Mouse (Mus musculus) central nervous system, embryonic 18 days (tissue): Measurements from ENCODE around the gene Shroom1. TPM values are rescaled to one million over a fixed set of nuclear protein-coding genes. Genes with fewer than 3 reads are reported as not detected.

Source experiments
- polyA plus RNA-seq: library from polyadenylated mRNA; depleted of rRNA; stranded (reverse); fragments of >200 nt; gene quantifications from 2 replicates; pipeline ENCODE4 v1.2.3, GENCODE M21; 2012; rRNA removed

Gene Shroom1
- polyA plus RNA-seq, result 3.4 and 3.7 TPM in 2 replicates

DNA sequence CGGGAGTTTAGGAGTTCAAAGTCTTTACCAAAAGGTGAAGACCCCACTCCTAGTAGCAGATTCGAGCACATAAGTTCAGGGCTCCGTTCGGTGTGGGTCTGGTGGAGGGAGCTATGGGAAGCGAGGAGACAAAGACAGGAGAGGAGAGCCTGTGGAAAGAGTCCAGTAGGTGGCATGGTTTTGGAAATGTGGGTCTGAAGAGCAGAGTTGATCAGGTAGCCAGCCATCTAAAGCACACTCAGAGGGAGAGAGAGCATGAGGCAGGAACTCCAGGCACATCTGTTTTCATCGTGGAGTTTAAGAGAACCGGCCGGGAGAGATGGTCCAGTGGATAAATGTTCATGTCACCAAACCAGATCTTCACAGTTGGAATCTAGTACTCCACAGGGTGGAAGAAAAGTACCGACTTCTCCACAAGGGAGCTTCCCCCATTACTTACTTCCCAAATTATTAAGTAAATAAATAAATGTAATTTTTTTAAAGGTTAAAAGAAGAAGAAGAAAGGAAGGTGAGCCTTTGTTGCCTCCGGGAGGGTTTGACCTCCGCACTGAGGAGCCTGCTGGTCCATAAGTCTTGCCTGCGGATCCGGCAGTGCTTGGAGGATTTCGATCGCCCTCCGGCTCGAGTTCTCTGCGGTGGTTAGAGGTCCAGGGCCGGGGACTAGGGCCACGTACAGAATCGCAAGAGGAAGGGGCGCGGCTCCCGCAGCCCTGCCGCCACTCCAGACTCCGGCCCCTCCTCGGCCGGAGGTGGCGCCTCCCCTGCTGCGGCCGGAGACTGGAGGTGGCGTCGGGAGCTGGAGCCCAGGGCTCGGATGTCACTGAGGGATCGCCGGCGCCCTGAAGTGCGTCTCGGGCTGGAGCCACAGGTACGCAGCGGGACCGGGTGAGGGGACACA lies at the start of gene Shroom1, which contains the start of gene Gm10447:
Shroom1 (plus strand) TSS at position 732 of the 898 bp plus-strand sequence.
Gm10447 (minus strand) TSS at position 637 of the 898 bp plus-strand sequence.

GRCm38 (mm10) chr11:53423036-53423435 lies 34.0 kb upstream of the Shroom1 start, which contains the start of gene Leap2:
Gene Leap2, minus strand, starts transcription at chr11:53423170.

DNA sequence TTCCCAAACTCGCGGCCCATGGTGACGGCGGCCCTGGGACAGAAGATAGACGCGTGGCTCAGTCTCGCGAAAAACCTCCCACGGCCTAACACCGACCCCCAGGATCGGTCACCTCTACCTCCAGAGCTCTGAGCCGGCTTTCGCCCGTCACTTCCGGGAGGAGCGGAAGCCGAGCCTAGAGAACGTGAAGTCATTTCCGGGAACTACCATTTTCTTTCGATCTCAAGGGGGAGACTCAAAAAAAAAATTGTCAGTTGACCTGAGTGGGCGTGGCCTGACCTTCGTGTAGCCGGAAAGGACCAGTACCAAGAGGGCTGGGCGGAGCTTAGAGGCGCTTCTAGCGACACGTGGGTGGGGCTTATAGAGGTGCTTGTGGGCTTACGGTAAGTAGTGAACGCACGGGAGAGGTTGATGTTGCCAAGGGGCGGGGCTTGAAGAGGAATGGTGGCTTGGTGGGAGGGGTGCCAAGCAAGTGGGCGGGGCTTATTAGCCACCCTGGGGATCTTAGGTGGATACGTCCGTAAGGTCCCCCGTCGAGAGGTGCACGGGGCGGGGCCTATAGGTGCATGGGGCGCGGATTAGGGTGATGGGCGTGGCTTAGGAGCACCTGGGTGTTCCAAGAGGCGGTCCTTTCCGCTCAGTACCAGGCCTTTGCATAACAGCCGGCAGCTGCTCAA lies 26.2 kb upstream of the Shroom1 start, which contains the start of the genes Uqcrq and Gdf9:
Uqcrq (minus strand) TSS at position 162 of the 677 bp plus-strand sequence.
Gdf9 (plus strand) TSS at position 354 of the 677 bp plus-strand sequence.

GRCm38 (mm10) chr11:53469968-53470695 lies 13.1 kb downstream of the Shroom1 start, which contains the start of gene Gm9837:
Gene Gm9837, minus strand, starts transcription at chr11:53470479.

GRCm38 (mm10) chr11:53479783-53480301 lies 22.8 kb downstream of the Shroom1 start, which contains the start of the genes Gm9945 and Sowaha:
Gene Gm9945, plus strand, starts transcription at chr11:53480166.
Gene Sowaha, minus strand, starts transcription at chr11:53480274.

Other genes starting within 250 kb of the Shroom1 start
- gene Hspa4, start 156.7 kb upstream of the Shroom1 start, polyA plus RNA-seq, result 76.7 and 84.6 TPM in 2 replicates
- gene Zcchc10, start 132.5 kb upstream of the Shroom1 start, polyA plus RNA-seq, result 9.8 TPM in 2 replicates
- 52.1 and 53.7 TPM in 2 replicates for gene Aff4, start 106.4 kb upstream of the Shroom1 start, polyA plus RNA-seq
- gene Leap2, start 34.0 kb upstream of the Shroom1 start, polyA plus RNA-seq, result not detected in 2 replicates
- gene Uqcrq, start 26.4 kb upstream of the Shroom1 start, polyA plus RNA-seq, result 288 and 363 TPM in 2 replicates
- gene Gdf9, start 26.2 kb upstream of the Shroom1 start, polyA plus RNA-seq, result 1.8 and 2.6 TPM in 2 replicates
- 0.08 and 0.11 TPM in 2 replicates for gene Gm10447, start 95 bp upstream of the Shroom1 start, polyA plus RNA-seq
- not detected in 2 replicates for gene Gm9837, start 13.3 kb downstream of the Shroom1 start, polyA plus RNA-seq
- gene Gm9945, start 23.0 kb downstream of the Shroom1 start, polyA plus RNA-seq, result 0.09 TPM in 1 of 2 replicates, not detected in the other
- 4.9 and 5.9 TPM in 2 replicates for gene Sowaha, start 23.1 kb downstream of the Shroom1 start, polyA plus RNA-seq
- gene Sept8, start 62.1 kb downstream of the Shroom1 start, polyA plus RNA-seq, result 45.7 and 48.1 TPM in 2 replicates
- gene Kif3a, start 110.2 kb downstream of the Shroom1 start, polyA plus RNA-seq, result 126 and 129 TPM in 2 replicates
- gene Il4, start 161.5 kb downstream of the Shroom1 start, polyA plus RNA-seq, result 0.19 TPM in 1 of 2 replicates, not detected in the other
- not detected in 2 replicates for gene Il13, start 177.5 kb downstream of the Shroom1 start, polyA plus RNA-seq